Mouse (Mus musculus): ENCODE data around the gene Igfbp3.
"Not testable (repeated sequence)": the region's sequence is repeated elsewhere in the genome, so short reads cannot be mapped to it uniquely, and the experiment has no call there.

Igfbp3 gene

DNA sequence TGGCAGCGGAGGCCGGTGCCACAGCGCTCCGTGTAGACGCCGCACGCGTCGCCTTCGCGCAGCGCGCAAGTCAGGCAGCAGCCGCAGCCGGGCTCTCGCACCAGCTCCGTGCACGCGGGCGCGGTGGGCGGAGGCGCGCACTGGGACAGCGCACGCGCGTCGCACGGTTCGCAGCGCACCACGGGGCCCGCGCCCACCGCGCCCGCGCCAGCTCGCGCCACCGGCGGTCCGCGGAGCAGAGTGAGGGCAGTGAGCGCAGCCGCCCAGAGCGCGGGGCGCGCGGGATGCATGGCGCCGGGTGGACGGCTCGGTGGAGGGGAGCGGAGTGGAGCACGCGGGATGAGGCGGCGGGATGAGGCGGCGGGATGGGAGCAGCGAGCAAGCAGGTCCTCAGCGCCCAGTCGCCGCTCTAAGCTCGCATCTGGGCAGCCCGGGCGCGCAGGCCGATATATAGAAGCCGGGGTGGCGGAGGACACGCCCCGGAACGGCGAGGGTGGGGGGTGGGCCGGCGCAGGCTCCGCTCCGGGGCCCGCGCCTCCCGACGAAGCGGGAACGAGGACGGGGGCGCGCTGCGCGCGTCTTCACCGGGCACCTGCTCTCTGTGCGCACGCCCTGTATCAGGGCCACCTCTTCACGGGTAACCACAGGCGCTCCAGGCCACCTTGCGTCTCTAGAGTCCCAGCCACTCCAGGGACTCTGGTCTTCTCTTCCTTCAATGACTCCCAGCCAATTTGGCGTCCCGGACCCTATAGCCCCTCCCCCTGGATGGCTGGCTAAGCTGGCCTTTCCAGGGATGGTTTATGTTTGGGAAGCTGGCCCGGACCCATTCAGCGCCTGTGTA lies at the start of gene Igfbp3:
TSS of gene Igfbp3 (minus strand) at position 423 of the 841 bp plus-strand sequence.
- DNase-seq, result no peak

DNA sequence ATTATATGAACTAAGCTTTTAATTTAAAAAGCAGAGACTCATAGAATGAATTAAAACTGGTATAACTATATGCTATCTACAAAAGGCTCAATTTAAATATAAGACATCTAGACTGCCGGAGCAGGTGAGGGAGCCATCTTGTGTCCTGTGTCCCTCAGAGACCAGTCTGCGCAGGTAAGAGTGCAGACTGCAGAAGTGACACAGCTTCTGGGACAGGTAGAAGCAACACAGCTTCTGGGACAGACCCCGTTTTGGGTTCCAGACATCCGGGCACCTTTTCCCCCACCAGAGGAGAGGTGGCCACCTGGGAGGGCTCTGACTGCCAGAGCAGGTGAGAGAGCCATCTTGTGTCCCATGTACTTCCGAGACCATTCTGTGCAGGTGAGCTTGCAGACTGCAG lies 37.1 kb upstream of the Igfbp3 start:
- no peak for DNase-seq

DNA sequence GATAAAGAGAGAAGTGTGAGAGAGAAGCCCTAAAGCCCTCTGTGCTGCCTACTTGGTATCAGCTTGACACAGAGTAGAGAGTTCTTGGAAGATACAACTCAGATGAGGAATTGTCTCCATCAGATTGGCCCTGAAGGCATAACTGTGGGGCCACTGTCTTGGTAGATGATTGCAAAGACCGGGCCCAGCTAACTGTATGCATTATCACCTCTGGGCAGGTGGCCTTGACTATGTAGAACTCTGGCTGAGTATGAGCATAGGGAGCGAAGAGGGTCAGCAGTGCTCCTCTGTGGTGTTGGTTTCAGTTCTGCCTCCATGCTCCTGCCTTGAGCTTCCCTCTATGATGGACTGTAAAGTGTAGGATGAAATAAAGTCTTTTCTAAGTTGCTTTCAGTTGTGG lies 36.7 kb upstream of the Igfbp3 start:
- DNase-seq, result no peak

DNA sequence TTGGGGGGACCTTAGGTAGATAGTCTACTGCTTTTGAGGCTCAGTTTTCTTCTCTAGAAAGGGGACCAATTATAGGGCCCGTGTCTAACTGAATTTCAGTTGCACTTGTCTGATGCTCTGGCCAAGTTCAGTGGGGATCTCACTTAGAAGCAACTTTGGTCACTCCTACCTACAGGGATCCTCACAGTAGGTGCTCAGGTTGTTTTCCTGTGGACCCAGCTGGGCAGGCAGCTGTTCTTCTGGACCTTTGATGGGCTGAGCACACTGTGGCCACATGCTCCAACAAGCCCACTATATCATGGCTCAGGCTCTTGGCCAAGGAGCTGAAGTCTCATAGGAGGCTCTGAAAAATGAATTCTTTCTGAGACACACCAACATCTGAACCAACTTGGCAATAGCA lies 31.1 kb upstream of the Igfbp3 start:
- DNase-seq, result no peak

DNA sequence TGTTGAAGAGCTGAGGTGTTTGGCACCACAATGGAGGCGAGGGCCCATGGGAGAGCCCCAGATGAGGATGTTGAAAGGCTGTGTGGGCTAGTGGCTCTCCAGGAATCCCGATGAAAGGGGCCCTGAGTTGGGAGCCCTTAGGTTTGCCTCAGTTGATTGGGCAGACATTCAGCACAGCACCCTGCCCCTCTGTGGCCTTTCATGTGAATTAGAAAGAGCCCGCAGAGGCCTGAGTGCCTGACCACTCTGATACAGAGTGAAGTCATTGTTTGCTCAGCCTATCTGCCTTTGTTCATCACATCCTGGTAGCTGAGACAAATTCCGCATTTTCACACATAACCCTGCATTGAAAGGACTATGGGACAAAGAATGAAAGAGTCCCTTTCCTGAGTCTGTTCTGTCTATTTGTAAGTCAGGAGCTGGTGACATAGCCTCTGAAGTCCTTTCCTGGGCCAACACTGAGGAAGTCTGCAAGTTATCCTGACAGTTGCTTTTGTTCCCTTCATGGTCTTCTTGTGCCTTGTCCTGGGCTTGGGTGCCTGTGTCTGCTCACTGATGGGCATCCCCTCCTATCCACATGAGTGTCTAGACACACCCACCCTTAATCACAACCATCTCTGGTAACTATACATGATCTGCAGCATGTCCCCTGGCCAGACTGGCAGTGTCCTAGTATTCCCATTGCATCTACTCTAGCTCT lies 25.5 kb upstream of the Igfbp3 start:
- DNase-seq, result no peak

DNA sequence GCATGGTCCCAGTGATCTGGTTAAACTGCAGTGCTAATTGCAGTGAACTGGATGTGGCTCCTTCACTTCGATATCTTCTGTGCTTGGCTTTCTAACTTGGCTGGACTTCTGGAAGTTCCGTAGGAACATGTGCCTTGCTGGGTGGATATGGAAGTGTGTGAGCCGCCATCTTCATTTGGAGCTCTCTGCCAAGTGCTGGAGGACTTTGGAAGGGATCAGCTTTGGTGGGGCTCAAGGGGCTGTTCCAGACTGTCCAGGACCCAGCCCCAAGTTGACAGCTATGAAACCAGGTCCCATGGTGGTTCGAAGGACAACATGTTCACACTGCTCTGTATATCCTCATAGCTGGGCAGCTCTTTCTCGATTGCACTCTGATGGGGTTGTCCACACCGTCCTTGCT lies 24.8 kb upstream of the Igfbp3 start:
- DNase-seq, result no peak

DNA sequence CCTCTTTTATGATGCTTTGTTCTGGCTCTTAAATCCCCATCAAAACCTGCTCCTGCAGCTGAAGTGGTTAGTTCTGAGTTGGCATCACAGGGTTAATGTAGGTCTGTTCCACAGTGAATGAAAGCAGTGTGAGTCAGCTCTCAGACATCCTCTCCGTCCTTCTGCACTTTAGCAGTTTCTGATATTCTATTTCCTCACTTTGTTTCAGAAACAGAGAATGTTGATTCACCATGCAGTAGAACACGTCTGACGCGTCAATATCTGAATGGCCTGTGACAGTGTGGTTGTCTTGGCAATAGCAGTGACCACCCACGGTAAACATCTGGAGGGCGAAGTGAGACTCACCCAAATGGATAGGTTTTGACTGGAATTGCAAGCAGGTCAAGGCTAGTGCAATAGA lies 24.0 kb upstream of the Igfbp3 start:
- DNase-seq, result no peak

DNA sequence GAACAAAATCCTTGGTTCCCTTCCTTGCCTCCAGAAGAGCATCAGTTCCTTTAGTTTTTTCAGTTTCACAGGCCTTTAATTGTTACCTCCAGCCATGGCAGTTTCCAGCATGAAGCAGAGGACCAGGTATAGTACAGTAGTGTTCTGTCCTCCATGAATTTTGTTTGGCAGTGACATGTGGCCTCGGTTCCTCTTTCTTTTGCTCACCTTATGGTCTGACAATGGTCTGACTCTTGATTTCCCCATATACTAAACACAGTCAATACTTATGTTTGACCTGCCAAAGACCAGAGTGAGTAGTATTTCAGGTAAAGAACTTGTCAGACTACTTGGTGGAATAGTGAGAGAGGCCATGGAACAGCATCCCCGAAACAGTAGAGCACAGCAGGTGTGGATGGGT lies 23.0 kb upstream of the Igfbp3 start:
- DNase-seq, result no peak

DNA sequence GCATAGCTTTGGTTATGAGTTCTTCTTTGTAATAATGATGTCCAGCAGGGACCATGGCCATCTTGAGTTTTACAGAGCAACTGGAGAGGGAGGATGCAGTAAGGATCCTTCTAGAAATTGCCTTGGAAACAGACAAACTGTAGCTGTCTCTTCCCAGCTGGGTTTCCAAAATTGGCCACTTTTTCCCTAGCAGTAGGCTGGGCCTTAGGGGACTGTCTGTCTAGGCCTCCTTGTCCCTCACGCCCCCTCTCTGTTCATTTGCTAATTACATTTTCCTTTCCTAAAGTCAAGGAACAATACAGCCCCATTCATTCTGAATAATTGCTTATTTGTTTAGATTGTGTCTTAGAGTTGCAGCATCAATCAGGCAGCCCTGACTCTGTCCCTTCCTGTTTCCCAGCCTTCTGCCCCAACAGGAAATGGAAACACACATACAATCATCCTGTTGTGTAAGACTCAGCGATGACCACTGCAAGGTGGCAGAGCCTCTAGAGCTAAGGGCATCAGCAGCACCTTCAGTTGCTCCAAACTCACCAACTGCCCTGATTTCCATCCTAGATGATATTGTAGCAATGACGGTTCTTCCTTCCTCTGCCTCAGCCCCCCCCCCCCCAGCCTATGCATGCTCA lies 21.4 kb upstream of the Igfbp3 start:
- DNase-seq, result no peak

DNA sequence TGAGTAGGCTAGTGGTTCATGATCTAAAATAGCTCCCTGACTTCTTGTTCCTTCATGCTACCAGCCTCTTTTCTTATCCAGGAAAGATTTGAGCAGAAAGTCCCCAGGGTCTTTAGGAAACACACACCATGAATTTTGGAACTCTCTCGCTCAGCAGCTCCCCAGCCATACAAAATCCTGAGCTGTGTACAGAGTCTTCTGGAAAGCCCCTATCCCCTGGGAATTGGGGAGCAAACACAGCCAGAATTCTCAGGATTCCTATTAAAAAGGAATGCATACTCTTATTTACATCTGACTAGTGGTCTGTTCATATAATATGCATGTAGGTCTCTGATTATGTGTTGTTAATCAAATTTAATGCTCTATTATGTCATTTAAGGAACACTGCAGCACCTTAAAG lies 20.7 kb upstream of the Igfbp3 start:
- no peak for DNase-seq

DNA sequence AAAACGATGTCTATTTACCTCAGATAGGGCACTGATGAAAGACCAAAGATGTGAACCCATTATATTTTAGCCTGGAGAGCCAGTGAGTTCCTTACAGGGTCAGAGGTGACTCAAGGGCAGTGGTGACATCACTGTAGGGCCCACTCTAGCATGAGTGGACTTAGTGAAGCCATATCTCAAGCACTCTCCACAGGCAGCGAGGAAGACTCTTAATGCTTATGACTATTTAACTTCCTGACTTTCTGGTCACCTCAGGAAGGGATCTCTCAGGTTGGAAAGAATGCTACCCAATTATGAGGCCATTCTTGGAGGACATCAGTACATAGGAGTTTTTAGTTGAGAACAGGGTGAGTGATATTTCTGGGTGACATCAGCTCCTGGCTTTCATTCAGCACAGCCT lies 19.6 kb upstream of the Igfbp3 start:
- no peak for DNase-seq

DNA sequence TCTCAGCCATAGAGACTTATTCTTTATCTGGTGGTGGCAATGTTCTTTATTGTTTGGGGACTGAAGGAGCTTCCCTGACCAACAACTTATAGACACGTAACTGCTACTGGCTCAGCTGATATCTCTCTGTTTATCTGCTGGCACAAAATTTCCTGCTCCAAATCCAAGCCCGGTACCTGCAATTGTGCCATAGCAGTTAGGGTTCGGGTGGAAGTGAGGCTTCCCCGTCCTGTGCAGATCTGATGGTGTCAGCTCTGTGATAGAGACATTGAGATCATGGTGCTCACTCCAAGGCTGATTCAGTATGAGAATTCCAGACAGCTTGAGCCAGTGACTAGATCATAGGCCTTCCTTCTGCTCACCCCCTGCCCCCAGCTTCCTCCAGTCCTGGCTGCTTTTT lies 18.2 kb upstream of the Igfbp3 start:
- DNase-seq, result no peak

DNA sequence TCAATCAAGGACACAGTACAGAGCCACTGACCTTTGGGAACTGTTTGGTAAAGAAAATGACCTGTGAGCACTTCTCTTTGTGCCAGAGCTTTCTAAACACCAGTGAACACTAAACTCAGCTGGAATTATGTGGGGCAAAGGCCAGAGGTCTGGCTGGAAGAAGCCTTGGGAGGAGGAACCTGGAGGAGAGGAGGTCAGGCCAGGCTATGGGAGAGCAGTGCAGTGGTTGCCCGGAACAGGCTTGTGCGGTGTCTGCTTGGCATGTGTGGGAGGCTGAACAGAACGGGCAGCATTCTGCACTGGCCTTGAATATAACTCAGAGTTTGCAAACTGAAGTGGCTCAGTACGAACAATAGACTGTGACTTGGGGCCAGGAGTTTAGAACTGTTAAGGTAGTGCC lies 16.3 kb upstream of the Igfbp3 start:
- no peak for DNase-seq

DNA sequence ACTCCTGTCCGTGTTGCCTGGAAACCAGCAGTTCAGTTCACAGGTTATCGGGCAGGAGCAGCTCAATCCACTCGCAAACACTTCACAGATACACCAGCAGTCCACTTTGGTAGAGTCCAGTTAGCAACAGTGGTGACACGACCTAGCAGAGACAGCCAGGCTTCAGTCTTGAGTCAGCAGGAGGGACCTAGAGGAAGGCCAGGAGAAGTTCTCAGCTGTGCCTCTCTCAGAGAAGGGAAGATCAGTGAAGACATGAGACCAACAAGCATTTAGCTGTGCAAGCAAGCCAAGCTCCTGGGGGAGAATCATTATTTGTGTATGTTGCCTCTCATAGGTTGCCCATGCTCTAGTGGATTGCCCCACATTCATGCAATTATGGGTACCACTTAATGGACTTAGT lies 14.4 kb upstream of the Igfbp3 start:
- DNase-seq, result no peak

DNA sequence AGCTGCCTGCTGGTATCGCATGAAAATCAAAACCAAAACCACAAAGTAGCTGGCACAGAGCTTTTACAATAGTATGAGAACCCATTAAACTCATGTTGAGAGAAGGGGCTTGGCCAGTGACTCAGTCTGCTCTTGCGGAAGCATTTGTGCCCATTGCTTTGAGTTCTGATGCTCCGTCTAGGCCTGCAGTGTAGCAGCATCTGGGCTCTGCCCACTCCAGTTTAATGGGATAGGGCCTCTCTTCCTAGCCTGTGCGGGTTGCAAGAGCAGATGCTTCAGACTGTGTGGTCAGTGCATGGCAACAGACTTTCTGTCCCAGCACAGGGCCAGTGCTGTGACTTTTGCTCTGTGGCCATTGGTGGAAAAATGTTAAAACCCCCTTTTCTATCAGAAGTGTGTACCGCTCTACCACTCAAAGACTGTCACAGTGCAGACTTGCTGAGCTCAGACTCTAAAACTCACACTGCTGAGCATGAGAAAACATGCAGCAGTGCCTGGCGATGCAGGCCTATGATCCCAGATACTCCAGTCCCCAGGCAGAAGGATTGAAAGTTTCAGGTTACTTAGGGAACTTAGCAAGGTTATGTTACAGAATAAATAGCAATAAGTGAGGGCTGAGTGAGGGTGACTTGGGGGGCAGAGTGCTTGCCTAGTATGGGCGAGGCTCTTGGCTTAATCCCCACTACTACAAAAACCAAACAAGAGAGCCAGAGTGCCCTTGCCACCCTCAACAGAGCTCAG lies 13.3 kb upstream of the Igfbp3 start:
- peak; percentile 30 to 68 for DNase-seq

DNA sequence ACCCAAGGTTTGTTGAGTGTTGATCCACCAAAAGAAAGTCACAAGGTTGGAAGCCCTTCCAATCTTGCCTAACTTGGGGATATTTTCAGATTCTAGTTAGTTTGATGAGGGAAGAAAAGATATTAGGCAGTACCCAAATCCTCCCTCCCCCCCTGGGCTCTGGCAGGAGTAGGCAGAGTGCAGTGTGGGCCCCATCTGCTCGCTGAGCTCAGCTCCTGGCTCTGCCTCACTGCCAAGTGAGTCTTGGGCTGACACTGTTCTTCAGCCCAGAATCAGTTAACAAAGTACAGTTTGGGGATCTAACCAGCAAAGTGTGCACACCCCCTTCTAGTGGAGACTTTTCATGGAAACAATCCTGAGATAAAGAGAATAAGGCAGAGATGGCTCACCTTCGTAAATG lies 12.5 kb upstream of the Igfbp3 start:
- no peak for DNase-seq

DNA sequence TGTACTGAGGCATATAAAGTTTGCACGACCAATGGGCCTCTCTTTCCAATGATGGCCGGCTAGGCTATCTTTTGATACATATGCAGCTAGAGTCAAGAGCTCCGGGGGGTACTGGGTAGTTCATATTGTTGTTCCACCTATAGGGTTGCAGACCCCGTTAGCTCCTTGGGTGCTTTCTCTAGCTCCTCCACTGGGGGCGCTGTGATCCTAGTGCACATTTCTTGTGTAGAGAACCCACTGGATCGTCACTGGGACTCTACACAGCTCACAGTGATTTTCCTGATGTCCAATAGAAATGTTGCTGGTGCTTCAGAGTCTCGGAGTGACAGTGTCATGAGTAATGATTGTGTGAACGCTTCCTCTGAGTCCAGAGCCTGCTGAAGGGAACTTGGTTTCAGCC lies 8.1 kb upstream of the Igfbp3 start:
- DNase-seq, result not testable (repeated sequence)

DNA sequence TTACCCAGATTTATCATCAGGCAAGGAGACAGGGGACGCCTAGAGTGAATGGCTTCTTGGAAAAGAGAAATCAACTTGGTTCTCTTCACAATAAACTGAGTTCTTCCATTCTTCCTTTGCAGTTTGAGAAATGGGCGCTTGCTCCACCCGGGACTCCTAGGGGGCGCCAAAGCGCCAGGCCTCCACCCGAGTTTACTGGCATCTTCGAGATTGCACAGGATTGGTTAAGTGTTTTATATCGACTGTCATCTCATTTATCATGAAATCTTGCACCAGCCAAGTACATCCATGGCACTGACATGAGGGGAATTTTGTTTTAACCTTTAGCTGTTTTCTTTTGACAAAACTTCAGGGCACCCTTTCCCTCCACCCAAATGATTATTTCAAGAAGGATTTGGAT lies 2.0 kb upstream of the Igfbp3 start:
- peak; percentile 50 to 58 for DNase-seq

DNA sequence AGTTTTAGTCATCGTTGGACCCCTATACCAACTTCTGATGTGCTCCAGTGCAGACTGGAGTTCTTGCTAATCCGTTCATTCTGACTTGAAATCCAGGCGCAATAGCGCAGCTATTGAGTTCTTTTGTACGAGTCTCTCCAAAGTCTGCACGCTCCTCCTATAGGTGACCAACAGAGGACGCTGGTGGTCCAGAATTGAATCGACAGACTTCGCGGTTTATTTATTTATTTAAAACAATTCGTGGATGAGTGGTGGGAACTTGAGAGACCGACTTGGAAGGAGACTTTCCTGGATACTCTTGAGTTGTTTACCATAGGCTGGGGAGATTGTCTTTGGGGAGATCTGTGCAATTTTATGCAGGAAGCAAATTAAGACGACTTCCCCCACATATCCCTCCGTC lies 1.0 kb upstream of the Igfbp3 start:
- peak in 1 of 2 experiments; percentile 25 for DNase-seq

DNA sequence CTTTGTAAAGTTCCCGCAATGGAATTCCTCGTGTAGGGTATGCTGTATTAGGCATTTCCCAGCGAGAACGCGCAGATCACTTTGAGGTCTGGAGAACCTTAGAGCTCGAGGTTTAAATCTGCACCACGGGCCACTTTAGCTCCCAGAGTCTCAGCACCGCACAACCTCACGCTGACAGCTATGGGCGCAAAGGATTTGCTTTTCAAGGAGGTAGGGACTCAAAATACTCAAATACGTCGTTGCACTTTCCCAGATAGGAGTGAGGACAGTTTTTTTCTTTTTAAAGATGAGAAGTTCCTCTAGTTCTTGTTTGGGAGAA lies 578 bp upstream of the Igfbp3 start:
- DNase-seq, result no peak

DNA sequence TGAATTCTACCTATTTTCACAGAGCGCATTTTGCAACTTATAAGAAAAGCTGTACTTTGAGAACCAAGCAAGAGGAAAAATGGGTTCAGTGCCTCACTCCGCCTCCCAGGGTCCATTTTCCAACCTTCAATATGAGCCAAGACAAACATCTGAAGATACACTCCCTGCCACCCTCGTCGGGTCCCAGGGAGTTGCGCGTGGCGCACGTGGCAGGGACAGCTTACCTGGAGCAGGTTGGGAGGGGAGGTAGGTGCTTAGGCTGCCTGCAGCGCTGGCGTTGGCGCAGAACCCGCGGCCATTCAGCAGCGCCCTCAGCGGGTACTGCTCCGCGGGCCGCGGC lies 592 bp downstream of the Igfbp3 start:
- no peak for DNase-seq

DNA sequence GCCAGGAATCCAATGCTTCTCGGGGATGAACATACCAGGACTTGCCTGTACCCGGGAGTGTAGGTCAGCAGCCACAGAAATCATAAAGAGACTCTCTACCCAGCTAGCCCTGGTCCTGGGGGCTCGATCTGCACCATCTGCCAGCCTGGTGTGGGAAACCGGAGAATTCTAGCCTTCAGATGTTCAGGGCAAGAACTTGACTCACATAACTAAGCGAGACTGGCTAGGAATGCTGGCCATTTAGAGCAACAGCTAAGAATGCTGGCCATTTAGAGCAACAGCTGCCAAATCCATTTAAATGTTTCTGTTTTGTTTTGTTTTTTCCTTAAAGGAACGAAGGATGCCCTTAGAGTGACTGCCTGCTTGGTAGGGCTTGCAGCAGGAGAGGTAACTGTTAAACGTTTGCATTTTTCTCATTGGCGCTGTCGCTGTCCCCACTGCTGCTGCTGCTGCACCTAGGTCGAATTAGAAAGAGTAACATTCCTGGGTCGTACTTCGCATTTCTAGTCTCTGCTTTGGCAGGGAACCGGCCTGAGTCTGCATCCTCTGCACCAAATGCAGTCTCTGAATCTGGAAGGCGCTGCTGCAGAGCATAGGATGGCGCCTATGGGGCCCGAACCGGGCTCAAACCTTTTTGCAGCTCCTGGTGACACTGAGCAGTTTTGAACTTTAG lies 1.5 kb downstream of the Igfbp3 start:
- DNase-seq, result no peak

DNA sequence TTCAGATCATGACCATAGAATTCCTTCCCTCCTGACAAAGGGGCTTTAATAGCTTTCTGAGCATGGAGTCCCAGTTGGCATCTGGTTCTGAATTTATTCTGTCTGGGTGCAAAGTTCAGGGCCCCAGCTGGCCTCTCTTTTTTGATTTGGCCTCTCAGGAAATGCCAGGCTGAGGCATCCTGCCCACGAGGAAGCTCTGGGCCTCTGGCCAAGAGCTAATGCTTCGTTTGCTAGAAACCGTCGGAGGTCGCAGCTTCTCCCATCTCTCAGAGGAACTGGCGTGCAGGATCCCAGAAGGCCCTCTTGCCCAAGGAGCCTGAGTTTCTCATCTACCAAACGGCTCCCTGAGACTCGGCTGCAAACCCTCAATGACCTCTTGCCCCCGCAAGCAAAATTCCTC lies 2.5 kb downstream of the Igfbp3 start:
- DNase-seq, result no peak

Measured in lung, adult 18-20 months (tissue).